15 mouse cellular contexts compared by ENCODE assay signal in the genomic region with DNA sequence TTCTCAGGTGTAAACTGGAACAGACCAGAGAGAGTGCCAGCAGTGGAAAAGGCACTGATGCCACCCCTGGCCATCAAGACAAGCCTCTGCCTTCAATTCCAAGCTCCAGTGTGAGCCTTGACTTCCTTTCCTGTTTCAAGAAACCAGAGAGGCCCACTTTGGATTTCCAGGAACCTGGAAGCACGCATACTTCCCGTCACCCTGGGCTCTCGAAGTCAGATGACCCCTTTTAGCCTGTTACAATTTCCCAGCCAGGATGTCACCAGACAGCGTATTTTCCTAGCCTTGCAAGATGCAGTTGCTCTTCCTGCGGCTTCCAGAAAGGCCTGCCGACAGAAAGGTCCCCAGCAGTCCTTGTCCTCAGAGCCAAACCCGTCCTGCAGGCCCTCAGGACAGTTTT.
A peak's percentile ranks its signal among the peaks of the same experiment; 100 is the strongest.
DNase-seq lines count a peak whose midpoint lies in the region; ATAC-seq and TF ChIP-seq lines count a peak whose summit lies in the region.
"Had no signal": no experiment of that assay in that cellular context is flagged by ENCODE, and none has a peak within 500 bp of the region (broad histone marks: within the 10 kb centered on the region; RNA-seq: fewer than 3 reads in every experiment).

No protein-coding gene starts in this region.

- peak overlapping the region; percentile 67 for H3K27ac ChIP-seq in heart, embryonic 13.5 days (replicated peaks)
- peak overlapping the region; percentile 53; the same call in 1 of the 2 replicates for H3K27ac ChIP-seq in liver, adult 2 months (replicated peaks; ENCODE audit: insufficient read depth, low read depth, low read length)
- H3K27ac ChIP-seq in liver, embryonic 12.5 days: no peak overlapping the region
- peak overlapping the region; percentile 74 for H3K27ac ChIP-seq in embryonic facial prominence, embryonic 10.5 days (replicated peaks)
- H3K27ac ChIP-seq in hindbrain, embryonic 12.5 days: no peak overlapping the region

- no peaks in the 10 kb centered on the region for H3K79me2 ChIP-seq in liver, adult 2 months (ENCODE audit: control insufficient read depth, insufficient read depth, low read length)

- H3K27me3 ChIP-seq in heart, embryonic 13.5 days (replicated peaks): peaks cover 10% of the 10 kb centered on the region
- no peaks in the 10 kb centered on the region for H3K27me3 ChIP-seq in liver, adult 2 months (ENCODE audit: control insufficient read depth, insufficient read depth, low read length)
- H3K27me3 ChIP-seq in liver, embryonic 12.5 days (replicated peaks): no peaks in the 10 kb centered on the region; the same call in 1 of the 2 replicates
- H3K27me3 ChIP-seq in embryonic facial prominence, embryonic 10.5 days (replicated peaks; ENCODE audit: low read depth, poor library complexity, severe bottlenecking): peaks cover 89% of the 10 kb centered on the region
- H3K27me3 ChIP-seq in hindbrain, embryonic 12.5 days: peaks cover 84% of the 10 kb centered on the region
- H3K27me3 ChIP-seq: Patski had no signal

- H3K4me1 ChIP-seq in heart, embryonic 13.5 days: peaks cover 31% of the 10 kb centered on the region
- peaks cover under 1% of the 10 kb centered on the region; the same call in 1 of the 2 replicates for H3K4me1 ChIP-seq in liver, adult 2 months (ENCODE audit: control insufficient read depth, insufficient read depth, low read length)
- peaks cover 13% of the 10 kb centered on the region; the same call in 1 of the 2 replicates for H3K4me1 ChIP-seq in liver, embryonic 12.5 days
- H3K4me1 ChIP-seq in embryonic facial prominence, embryonic 10.5 days: peaks cover 66% of the 10 kb centered on the region
- peaks cover 32% of the 10 kb centered on the region for H3K4me1 ChIP-seq in hindbrain, embryonic 12.5 days

- no peak for DNase-seq in heart, adult 9 months (ENCODE audit: low spot score in 2 of 2)
- DNase-seq in liver, adult 2 months (ENCODE audit: extremely low read depth, low read depth, low spot score): no peak
- no peak for DNase-seq in embryonic facial prominence, embryonic 10.5 days (ENCODE audit: low spot score)
- no peak for DNase-seq in thymus, postnatal 4 days
- no peak for DNase-seq in layer of hippocampus, adult 9-11 months
- DNase-seq: adrenal gland, adult 2 months; lung, postnatal 36 days; right cerebral cortex, adult 18-20 months; thymus, postnatal 36 days had no signal

- H3K9ac ChIP-seq in heart, embryonic 13.5 days: peak overlapping the region; percentile 40; the same call in 1 of the 2 replicates
- H3K9ac ChIP-seq in liver, adult 2 months (ENCODE audit: low read depth, low read length): no peak overlapping the region
- no peak overlapping the region for H3K9ac ChIP-seq in liver, embryonic 12.5 days
- 0 out of 2 replicates have a peak overlapping the region, but pooled peaks have one; percentile 8 for H3K9ac ChIP-seq in hindbrain, embryonic 12.5 days

- no peak for TF ChIP-seq CTCF in liver, adult 2 months (IDR thresholded peaks at IDR 0.05; ENCODE audit: low read depth, low read length)

- no peak for ATAC-seq in heart, embryonic 13.5 days (ENCODE audit: extremely low read depth, insufficient number of reproducible peaks, low FRiP score, low TSS enrichment)
- ATAC-seq in liver, embryonic 12.5 days: no peak
- no peak for ATAC-seq in hindbrain, embryonic 12.5 days (ENCODE audit: low FRiP score)
- ATAC-seq: CD4-positive, CD25-positive, alpha-beta regulatory T cell, adult 4 months; Patski had no signal

- H3K36me3 ChIP-seq in heart, embryonic 13.5 days: no peaks in the 10 kb centered on the region
- H3K36me3 ChIP-seq in liver, adult 2 months (ENCODE audit: control insufficient read depth, insufficient read depth, low read length): no peaks in the 10 kb centered on the region
- no peaks in the 10 kb centered on the region for H3K36me3 ChIP-seq in liver, embryonic 12.5 days
- H3K36me3 ChIP-seq in embryonic facial prominence, embryonic 10.5 days (replicated peaks): no peaks in the 10 kb centered on the region
- H3K36me3 ChIP-seq in hindbrain, embryonic 12.5 days: no peaks in the 10 kb centered on the region

- 41% methylated on average over 7 of the region's 7 CpGs for WGBS in heart, embryonic 13.5 days
- 74% methylated on average over 7 of the region's 7 CpGs for WGBS in liver, adult 2 months
- WGBS in liver, embryonic 12.5 days (ENCODE audit: insufficient replicate concordance): 33% methylated on average over 7 of the region's 7 CpGs
- 17% methylated on average over 7 of the region's 7 CpGs for WGBS in embryonic facial prominence, embryonic 10.5 days
- WGBS in hindbrain, embryonic 12.5 days: 34% methylated on average over 7 of the region's 7 CpGs

- H3K4me3 ChIP-seq in heart, embryonic 13.5 days: no peak overlapping the region
- no peak overlapping the region for H3K4me3 ChIP-seq in liver, adult 2 months (ENCODE audit: insufficient read depth, low read depth, low read length)
- no peak overlapping the region for H3K4me3 ChIP-seq in liver, embryonic 12.5 days
- peak overlapping the region; percentile 16; the same call in 1 of the 2 replicates for H3K4me3 ChIP-seq in embryonic facial prominence, embryonic 10.5 days
- no peak overlapping the region for H3K4me3 ChIP-seq in hindbrain, embryonic 12.5 days
- H3K4me3 ChIP-seq: myocyte had no signal

- TF ChIP-seq POLR2A in liver, adult 2 months (IDR thresholded peaks at IDR 0.05; ENCODE audit: extremely low read depth, insufficient read depth, low read length): no peak

- peak overlapping the region; percentile 38; the same call in 1 of the 2 replicates for H3K4me2 ChIP-seq in heart, embryonic 13.5 days
- no peak overlapping the region for H3K4me2 ChIP-seq in liver, embryonic 12.5 days
- no peak overlapping the region for H3K4me2 ChIP-seq in hindbrain, embryonic 12.5 days (replicated peaks)

- no peaks in the 10 kb centered on the region for H3K9me3 ChIP-seq in heart, embryonic 13.5 days
- no peaks in the 10 kb centered on the region for H3K9me3 ChIP-seq in liver, embryonic 12.5 days (replicated peaks)
- H3K9me3 ChIP-seq in embryonic facial prominence, embryonic 10.5 days: no peaks in the 10 kb centered on the region
- H3K9me3 ChIP-seq in hindbrain, embryonic 12.5 days (replicated peaks): no peaks in the 10 kb centered on the region

Comparison
In these comparisons a context has a peak if more than half of its experiments do, and no peak if none do; other contexts are left out.
1. H3K27ac ChIP-seq: peak in heart, embryonic 13.5 days (single experiment), liver, adult 2 months (single experiment) and embryonic facial prominence, embryonic 10.5 days (single experiment); none in liver, embryonic 12.5 days (single experiment) and hindbrain, embryonic 12.5 days (single experiment).
2. H3K9ac ChIP-seq: peak in heart, embryonic 13.5 days (single experiment) and hindbrain, embryonic 12.5 days (single experiment); none in liver, adult 2 months (single experiment) and liver, embryonic 12.5 days (single experiment).